Mouse (Mus musculus): ENCODE measurements around the gene Sgpp2.
A peak's percentile ranks its signal among the peaks of the same experiment; 100 is the strongest.

Sgpp2 gene

DNA sequence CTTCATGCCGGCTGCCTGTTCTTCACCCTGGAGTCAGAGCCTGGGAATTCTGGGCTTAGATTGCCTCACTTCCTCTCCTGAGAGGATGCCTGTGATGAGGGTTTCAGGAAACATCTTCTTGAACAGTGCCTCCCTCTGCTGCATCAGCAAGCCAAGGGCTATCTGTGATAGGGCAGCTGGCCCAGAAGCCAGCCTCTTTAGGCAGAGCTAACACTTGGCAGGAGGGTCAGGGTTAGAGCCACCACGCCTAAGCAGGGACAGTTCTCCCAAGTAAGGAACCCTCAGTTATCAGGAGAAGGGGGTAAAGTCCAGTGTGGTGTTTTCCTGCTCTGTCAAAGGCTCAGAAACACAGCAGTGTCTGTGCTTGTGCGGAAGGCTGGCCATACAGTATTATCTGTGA lies 89.6 kb downstream of the Sgpp2 start:
- DNase-seq (ENCODE audit: low spot score), result no peak

DNA sequence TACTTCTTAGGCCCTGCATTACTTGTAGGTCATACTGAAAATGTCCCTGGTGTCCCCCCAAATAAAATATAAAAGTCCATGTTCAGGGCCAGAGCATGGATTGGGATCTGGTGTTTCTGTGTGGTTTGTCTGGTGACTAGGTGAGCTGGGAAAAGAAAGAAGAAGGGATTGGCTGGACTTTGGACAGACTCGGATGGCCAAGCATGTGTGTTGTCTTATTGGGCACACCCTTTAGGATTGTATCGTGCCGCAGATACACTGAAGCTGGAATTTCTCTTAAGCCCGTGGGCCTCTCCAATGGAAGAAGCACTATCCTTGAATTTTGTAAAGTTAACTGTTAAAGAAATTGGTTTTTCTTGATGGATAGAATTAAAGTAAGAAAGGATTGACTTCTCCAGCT lies 91.3 kb downstream of the Sgpp2 start:
- no peak for DNase-seq (ENCODE audit: low spot score)

DNA sequence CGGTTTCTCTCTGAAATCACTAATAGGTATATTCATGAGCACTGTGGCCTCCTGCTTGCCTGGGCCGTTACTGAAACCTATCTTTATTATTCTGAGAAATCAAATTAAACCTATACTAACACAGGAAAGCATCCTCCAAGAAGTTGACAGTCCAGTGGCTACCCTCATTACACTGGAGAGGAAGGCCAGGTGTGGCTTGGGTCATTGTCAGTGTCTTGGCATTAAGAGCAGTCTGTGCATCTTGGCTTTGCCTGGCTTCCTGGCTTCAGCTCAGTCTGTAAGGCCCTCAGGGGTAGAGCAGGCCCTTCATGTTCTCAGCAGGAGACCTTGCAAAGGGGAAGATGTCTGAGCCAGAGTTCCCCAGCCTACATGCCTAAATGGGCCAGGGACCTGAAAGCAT lies 99.3 kb downstream of the Sgpp2 start:
- DNase-seq (ENCODE audit: low spot score), result no peak

DNA sequence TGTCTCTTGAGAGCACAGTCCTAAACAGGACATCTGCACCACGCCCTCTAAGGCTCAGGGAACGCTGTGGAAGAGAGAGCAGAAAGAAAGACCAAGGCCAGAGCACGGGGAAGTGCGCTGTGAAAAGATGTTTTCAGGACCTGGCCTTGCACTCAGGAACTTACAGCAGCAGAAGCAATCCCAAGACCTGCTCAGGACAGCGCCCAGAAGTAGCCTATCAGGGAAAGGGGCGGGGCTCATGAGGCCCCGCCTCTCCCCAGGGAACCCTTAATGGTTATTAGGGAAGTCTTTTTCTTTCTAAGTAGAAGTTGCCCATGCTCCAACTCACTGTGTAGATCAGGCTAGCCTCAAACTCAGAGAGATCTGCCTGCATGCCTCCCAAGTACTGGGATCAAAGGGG lies 102.5 kb downstream of the Sgpp2 start:
- DNase-seq (ENCODE audit: low spot score), result peak; percentile 54

DNA sequence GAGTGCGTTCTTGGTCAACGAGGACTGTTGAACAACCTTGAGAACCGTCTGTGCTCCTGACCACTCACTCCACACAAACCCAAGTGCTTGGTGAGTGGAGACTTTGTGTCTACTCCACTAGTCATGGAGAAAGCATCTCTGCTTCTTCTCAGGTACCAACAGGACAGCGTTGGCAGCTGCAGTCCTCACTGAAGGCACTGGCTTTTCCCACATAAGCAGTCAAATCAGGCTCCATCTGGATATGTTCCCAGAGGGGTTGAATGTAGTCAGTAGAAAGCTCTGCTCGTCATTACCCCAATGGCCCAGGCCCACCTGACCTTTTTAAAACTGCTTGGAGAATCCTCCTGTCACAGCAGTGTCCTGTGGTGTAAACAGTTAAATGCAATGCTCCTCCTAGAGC lies 104.3 kb downstream of the Sgpp2 start:
- no peak for DNase-seq (ENCODE audit: low spot score)

DNA sequence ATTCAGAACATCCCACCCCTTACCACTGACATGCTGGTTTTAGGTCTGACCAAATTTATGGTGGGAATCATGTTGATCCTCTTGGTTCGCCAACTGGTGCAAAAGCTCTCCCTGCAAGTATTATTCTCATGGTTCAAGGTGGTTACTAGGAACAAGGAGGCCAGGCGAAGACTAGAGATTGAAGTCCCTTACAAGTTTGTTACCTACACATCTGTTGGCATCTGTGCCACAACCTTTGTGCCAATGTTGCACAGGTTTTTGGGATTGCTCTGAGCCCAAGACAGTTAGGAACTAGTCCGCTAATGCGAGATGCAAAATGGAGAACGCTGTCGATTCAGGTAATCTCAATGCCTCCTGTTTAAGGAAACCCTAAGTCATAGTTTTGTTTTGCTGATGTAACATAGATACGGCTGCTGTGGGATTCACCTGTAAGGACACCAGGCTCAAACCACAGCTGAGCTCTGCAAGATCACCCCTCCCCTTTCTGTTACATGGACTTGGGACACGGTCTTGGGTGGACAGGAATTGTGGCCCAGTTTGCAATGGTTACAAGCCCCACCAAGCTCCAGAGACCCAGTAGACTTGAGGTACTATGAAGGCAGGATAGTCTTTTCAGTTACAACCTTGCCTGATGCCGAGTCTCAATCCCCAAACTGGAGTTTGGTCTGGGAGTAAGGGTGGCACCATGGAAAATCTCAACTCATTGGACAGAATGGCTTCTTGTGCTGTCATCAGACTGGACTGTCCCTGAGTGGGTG lies 107.2 kb downstream of the Sgpp2 start:
- no peak for DNase-seq (ENCODE audit: low spot score)

DNA sequence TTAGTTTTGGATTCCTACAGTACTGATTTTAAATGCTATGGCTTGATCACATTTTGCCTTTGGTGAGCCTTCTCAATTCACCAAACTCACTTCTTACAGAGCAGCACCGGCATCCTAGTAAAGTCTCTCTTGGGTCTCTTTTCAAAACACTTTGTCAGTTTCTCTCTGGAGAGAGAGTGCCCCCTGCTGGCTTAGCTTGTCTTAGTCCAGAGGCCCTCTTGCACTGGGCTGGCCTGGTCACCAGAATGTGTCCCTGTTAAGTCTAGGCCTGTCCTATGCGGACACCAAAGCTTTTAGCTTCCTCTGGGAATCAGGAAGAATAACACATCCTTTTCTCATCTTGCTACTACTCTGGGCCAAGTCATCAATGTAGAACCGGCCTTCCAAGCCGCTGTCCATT lies 109.4 kb downstream of the Sgpp2 start:
- peak; percentile 93 for DNase-seq (ENCODE audit: low spot score)

DNA sequence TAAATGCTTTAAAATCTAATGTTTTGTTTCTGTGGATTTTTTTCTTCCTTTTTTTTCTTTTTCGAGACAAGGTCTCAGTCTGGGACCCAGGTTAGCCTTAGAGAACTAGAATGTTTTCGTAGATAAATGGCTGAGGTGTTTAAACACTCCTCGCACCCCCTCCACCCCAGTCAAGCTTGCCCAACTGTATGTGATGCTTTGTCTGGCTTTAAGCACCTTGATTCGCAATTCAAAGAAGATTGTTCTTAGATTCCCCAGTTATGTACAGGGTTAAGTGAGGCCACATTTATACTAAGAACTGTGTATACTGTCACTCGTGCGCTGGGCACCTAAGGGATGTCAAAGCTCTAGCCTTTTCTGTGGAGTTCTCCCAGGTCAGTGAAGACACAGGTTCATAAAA lies 110.1 kb downstream of the Sgpp2 start:
- DNase-seq (ENCODE audit: low spot score), result no peak

DNA sequence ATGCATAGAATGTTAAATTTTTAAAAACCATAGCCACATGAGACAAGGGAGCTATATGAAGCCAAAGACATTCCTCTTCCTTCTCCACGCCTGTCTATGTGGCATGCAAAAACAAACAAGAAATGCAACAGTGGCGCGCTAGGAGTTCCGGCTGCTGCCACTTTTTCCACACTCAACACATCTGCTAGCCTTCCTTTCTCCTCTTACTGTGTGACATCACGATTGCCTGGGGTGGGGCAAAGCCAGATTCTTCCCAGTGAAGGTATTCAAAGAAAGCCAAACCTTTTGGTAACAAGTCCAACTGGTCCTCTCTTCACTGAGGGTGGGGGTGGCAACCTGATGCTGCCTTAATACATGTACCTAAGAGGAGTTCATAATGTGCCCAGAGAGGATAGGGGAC lies 111.6 kb downstream of the Sgpp2 start:
- no peak for DNase-seq (ENCODE audit: low spot score)

DNA sequence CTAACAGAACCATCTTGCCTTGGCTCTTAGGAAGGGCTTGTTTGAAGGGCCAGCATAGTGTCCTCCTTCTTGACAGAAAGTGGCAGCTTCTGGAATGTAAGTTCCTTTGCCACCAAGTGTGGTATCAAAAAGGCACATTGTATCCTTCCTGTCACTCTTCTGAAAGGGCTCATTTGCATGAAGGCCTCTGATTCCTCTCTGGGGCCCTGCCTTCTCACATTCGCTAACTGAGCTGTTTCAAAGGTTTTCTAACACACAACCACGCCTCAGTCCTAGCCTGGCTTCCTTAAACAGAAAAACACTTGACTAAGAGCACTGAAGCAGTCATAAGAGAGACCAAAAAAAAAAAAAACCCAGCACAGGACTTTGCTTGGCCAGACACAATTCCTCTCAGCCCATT lies 112.4 kb downstream of the Sgpp2 start:
- DNase-seq (ENCODE audit: low spot score), result no peak

DNA sequence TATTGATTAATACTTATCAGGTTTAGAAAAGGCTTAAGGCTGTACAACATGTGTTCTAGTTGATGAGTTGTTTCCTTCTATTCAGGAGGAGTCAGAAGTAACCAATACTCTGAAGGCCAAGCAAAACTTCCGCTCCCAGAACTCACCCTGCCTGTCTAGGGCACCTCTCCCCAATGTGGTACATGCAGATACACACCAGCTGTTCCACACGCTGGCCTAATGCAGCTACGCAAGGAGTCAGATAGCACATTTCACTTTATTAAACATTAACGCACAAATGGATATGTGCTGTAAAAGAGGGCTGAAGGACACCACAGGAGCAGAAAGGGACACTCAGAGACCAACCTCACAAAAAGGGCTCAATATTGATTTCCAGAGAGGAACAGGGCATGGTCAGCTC lies 114.7 kb downstream of the Sgpp2 start:
- no peak for DNase-seq (ENCODE audit: low spot score)

DNA sequence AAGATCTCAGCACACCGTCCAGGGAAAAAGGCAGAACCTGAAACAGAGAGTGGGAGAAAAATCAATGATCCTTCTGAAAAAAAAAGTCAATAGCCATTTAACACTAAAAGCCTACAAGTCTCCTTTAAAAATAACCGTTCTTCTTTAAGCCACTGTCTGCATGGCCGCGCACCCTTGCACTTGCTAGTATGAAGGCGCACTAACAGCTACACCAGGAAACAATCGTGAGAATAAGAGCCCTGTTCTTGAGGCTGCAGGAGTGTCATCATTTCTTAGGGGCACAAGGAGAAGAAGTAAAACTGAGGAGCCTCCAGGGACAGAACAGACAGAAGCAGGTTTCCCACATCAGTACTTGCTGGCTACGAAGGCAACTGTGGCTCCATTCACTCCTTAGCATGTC lies 115.2 kb downstream of the Sgpp2 start:
- no peak for DNase-seq (ENCODE audit: low spot score)

DNA sequence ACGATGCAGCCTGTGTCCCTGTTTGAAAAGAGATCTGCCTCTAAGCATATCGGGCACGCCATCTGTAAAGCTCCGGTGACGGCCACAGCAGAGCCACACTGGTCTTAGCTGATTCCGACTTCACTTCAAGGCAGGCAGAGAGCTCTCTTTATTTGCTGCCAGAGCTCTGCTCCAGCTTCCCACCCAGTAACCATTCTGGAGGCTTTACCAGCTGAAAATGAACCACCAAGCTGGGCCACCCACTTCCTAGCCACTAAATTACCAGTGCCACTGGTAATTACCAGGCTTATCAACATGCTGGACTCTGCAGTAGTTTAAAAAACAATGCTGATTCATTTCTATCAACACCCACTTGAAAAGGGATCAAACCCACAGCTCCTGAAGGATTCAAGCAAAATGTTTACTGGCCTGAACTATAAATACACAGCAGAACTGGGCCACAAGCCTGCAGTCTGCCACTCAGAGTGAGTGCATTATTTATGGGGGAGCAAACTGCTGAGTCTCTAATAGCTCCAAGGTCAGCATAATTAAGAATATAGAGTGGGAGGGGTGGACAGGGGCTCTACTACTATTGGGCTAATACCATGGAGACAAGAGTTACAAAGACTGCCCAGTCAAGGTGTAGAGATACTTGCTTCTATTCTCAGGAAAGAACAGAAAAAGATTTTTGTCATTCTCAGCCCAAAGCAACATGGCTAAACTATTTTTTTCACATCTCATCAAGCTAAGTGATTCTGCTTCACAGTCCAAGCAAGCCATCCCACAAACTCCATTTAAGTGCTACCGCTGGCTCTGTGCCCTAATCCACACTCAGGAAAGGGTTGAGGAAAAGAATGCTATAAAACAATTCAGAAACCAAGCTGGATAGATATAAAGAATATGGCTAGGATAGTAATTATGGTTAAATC lies 115.9 kb downstream of the Sgpp2 start:
- DNase-seq (ENCODE audit: low spot score), result no peak

DNA sequence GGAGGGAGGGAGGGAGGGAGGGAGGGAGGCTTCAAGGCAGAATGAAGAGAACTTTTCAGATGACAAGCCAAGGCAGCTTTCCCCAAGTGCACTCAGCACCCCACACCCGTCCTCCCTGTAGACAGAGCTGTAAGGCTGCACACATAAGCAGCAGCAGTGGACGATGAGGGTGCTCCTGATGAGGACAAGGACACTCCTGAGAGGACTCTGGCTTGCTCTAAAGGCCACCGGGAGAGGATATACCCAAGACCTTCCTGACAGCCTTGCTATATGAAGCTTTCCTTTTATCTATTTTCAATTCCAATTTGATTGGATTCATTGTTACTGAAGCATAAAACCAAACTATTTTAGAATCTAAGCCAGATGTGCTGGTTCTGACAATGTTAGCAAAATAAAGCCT lies 116.7 kb downstream of the Sgpp2 start:
- no peak for DNase-seq (ENCODE audit: low spot score)

DNA sequence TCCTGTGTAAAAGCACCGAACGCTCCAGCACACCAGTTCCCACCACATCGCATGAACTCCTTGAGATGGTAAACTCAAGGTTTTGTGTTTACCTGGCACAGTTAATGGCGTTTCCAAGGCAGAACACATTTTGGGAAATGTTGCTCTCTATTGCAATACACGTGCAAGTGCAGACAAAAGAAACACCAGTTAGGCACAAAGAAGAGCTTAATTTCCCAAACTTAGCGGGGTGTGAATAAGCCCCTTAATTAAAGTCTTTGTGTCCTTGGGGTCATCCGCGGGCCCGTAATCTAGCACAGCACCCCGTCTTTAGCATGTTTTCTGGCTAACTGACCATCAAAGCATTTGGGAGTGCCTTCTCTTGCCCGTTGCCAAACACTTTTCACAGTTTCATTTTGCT lies 118.7 kb downstream of the Sgpp2 start:
- DNase-seq (ENCODE audit: low spot score), result no peak

DNA sequence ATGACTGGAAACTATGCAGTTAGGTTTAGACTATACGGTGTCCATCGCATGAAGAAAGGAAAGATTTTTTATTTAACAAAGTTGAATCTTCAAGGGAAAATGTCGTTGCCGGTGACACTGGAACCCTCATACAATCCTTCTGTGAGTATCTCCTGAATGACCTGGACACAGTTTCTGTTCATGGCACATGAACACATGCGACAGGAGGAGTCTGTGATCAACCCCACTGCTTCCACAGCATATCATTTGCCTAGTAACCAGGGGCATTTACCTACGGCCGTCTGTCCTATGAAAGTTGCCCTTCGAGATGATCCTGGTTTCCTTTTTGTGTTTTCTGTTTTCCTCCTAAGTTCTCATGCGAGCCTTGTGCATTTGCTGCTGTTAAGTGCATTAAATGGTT lies 123.3 kb downstream of the Sgpp2 start:
- no peak for DNase-seq (ENCODE audit: low spot score)

DNA sequence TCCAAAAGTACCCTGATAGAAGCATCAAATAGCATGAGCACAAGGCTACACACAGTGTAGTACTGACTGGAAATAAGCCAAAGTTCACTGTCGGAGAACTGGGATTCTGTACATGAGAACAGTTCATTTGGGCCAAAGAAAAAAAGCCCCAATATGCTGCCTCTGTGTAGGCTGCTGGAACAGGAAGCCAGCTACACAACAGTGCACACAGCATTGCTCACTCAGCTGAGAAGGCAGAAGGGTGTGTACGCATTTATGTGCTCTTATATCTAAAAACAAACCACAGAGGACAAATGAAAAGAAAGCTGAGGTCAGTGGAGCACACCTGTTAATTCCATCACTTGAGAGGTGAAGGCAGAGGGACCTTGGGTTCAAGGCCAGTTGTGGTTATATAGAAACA lies 125.8 kb downstream of the Sgpp2 start:
- no peak for DNase-seq (ENCODE audit: low spot score)

DNA sequence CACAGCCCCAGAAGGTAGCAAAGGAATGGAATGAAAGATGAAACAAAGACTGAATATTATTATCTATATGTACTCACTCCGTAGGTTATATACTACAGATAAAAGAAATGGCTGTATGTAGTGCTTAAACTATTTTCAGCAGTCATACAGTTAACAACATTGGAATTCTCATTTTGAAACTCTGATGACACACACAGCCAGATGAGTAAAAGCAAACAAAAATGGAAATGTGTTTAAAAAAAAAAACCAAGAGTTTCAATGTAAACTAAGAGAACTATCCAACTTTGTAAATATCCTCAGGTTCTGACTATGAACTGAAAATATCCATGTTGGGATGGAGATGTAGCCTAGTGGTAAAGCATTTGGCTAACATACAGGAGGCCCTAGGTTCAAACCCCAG lies 126.3 kb downstream of the Sgpp2 start:
- DNase-seq (ENCODE audit: low spot score), result no peak

DNA sequence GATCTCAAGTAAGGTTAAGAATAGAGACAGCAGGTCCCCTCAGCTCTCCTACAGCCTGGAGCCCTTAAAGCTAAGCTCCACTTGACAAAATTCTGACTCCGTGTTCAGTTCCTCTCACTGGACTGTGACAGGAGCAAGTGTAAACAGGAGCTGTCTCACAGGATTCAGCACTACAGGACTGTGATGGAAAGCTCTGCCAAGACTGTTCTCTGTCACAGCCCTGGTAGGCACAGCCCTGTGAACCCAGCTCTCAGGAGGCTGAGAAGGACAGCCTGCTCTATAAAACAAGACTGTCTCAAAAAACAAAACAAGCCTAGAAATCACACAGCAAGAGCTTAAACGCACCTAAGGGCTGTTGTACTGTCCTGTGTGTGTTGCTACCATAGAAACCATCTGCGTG lies 127.0 kb downstream of the Sgpp2 start:
- DNase-seq (ENCODE audit: low spot score), result no peak

DNA sequence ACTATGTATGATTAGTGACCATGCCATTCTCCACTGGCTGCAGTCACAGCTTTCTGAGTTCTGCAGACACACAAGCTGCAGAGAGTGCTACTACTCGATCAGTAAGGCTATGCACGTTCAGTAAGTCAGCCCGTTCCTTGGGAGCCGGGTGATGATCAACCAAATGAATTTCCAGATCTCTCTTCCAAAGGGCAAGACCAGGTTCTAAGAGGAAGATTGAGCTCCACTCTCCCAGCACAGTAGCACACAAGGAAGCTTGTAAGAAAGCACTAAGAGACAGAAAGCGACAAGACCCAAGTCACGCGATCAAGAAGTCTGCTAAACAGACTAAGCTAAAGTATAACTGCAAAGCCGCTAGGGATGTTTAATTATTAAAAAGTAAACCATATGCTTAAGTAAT lies 130.6 kb downstream of the Sgpp2 start:
- no peak for DNase-seq (ENCODE audit: low spot score)

DNA sequence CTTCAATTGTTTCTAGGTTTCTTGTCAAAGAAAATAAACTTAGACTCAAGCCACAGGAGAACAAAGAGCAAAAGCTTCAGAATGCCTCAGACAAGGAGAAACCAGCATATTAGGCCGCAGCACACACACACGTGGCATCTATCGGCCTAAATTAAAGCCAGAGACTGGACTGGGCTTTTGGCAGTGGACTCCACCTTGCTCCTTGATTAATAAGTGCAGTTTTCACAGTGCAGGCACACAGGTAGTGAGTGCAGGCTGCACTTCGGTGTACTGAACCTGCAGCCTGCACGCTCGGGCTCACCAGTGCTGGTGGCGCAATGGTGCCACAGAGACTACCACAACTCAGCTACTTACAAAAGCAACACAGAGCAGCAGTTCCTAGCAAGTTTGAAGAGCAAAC lies 132.9 kb downstream of the Sgpp2 start:
- no peak for DNase-seq (ENCODE audit: low spot score)

DNA sequence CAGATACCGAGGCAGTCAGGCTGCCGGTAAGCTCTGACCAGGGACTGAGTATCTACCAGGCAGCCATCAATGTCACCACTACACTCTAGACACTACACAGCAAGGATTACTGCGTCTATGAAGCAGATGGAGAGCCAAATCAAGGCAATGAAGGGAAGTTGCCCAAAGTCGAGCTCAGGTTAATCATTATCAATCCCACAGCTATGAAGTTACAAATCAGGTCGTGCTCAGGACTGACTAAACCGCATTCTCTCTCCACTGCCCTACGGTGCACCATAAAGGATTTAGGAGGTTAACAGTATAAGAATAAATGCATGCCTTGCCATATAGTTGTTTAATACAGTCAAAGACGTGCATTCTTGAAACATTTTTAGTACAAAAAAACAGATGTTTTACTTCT lies 136.1 kb downstream of the Sgpp2 start:
- no peak for DNase-seq (ENCODE audit: low spot score)

DNA sequence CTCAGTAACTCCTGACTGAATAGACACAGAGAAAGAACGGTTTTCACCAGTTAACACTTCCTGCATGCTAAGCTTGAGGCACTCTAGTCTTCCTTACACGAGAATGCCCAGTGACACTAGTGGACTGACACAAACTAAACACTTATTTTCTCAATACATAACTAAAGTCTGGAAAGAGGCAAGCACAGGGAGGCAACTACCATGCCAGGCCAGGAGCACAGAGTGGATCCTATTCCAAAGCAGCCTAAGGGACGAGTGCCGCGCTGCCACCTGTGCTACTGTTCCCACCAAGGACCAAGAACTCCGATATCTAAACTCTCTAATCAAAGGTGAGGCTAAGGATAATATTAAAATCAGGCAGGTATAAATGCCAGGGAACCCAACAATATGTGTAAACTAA lies 136.6 kb downstream of the Sgpp2 start:
- DNase-seq (ENCODE audit: low spot score), result no peak

DNA sequence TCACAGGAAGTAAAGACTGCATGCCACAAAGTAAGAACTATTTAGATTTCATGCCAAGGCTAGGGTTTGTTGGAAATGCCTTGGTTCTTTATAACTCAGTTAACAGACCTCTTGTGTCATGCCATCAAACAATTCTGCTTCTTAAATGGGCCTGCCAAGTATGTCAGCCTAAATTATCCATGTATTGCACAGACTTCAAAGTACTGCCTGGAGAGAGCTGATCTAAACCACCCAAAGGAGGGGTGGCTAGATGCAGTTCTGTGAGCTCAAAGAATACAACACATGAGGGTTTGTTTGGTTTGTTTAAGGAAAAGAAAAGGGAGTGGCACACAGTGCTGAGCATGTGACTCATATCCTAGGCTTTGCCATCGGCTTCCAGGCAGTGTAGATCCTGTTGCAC lies 137.9 kb downstream of the Sgpp2 start:
- no peak for DNase-seq (ENCODE audit: low spot score)

Measured in testis, postnatal 10 days (tissue).